Mouse (Mus musculus) erythroblast, embryonic 14.5 days (primary cell): ENCODE measurements around the gene Psma7.

Source experiments
- GATA1 ChIP-seq: IDR thresholded peaks from 2 replicates; pipeline ENCODE4 v1.6.1; 2012; ENCODE audit warnings: low read length, inconsistent platforms, mixed read lengths
- TAL1 ChIP-seq: IDR thresholded peaks from 3 replicates; pipeline ENCODE4 v1.6.1; 2012; ENCODE audit warnings: low read length, inconsistent platforms, mixed read lengths

DNA sequence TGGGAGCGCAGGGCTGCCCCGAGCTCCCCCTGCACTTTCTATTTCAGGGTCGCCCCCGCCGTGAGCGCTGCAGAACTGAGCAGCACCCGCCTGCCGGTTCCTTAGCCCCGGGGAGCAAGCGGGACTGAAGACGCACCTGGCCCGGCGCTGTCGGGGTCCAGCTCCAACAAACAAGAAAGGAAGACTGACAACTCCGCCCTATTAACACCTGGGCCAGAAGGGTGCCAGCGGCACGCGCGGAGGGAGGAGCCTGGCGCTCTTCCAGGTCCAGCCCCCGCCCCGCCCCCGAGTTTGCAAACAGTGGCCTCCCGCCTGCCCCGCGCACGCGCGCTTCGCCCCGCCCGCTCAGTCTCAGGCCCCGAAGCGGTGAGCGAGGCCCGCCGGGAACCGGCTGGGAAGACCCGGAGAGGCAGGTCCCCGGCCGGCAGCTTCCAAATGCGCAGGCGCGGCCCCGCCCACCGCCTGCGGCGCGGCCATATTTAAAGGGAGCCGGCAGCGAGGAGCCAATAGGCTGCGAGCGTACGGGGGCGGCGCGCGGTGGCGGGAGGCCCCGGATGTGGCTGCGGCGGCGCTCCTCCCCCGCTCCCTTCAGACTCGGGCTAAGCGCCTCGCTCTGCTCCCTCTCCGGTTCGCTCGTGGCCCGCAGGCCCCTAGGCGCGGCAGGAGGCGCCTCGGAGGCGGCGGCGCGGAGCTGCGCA is 17.7 kb downstream of the Psma7 start, which contains the start of gene Lsm14b:
- TF ChIP-seq TAL1, result no peak
- TF ChIP-seq GATA1, result no peak
